Mouse (Mus musculus): ENCODE results near the gene B3galt2.
"Not testable (repeated sequence)": the region's sequence is repeated elsewhere in the genome, so short reads cannot be mapped to it uniquely, and the experiment has no call there.

The B3galt2 gene

DNA sequence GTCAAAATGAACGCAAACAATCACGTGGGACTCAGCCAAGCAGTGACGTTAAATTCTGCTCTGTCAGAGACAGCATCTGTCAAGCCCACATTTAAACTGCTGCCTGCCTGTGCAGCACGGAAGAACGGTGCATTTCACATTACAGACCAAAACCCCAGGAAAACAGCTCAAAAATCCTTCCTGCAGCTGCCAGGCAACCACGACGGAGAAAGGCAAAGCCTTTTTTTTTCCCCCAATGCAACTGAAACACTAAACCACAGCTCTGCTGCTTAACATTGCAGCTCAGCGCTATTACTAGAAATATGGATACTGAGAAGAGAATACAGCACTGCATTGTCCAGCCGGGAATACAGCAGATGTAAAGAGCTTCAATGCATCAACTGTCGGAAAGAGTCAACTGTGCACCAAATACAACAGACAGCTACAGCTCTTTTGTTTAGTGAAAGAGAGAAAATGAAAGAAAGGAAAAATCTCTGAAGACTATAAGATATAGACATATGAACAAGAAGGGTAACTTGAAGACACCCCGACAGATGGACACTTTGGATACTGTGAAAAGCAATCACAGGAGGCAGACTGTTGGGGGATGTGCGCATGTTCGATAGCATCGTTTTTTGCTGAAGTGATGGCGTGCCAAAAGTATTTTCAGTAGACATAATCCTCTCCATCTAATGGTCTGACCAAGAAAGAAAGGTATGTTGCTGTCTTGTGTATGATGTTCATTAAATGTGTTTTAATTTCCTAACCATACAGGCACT is at the start of gene B3galt2:
Gene B3galt2, plus strand, starts transcription at position 15 of the 758 bp plus-strand sequence.
- peak; percentile 28 for DNase-seq (ENCODE audit: low read depth, low spot score)

DNA sequence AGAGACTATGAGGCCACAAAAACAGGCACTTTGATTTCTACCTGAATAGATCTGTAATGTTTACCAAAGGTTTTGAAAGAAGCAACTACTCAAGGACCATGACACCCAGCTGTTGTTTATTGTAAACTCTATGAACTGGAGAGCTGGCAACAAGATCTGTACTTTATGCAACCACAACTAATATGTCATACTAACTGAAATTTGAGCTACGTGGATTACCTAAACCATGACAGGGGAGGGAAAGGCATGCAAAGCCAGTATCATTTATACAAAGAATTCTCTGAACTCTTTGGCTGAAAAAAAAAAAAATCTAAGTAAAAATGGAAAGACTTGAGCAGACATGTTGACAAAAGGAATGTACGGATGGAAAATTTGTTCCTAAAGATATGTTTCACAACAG is 43.6 kb upstream of the B3galt2 start:
- DNase-seq (ENCODE audit: low read depth, low spot score) = no peak

DNA sequence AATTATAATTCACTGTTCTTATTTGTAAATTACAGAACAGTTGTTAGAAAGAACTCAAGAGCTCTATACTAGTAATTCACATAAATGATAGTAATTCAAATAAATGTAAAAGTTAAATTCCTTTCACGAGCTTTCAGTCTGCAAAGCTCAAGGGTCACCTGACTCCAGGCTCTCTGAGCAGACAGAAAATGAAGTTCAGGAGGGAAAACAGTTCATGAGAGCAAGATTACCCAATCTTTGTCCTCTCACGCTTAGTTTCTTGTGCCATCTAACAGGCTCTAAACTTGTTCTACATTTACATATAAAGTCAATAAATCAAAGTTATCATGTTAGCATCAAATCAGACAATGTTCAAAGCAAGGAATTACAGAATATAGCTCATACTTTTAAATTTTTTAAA is 31.6 kb upstream of the B3galt2 start:
- no peak for DNase-seq (ENCODE audit: low read depth, low spot score)

DNA sequence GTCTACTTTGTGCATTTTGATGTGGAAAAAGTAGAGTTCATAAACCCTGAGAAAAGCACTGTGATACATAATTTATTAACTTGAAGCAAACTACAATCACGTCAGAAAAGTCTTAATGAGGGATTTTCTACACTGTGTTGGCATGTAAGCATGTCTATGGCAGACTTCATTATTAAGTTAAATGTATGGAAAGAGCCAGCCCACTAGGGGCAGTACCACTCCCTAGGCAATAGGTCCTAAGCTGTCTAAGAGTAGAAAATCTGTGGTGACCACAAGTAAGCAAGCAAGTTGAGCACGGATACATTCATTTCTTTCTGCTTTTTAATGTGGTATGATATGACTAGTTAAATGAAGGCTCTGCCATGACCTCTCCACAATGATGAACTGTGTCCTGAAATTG is 27.6 kb upstream of the B3galt2 start:
- DNase-seq (ENCODE audit: low read depth, low spot score) = no peak

DNA sequence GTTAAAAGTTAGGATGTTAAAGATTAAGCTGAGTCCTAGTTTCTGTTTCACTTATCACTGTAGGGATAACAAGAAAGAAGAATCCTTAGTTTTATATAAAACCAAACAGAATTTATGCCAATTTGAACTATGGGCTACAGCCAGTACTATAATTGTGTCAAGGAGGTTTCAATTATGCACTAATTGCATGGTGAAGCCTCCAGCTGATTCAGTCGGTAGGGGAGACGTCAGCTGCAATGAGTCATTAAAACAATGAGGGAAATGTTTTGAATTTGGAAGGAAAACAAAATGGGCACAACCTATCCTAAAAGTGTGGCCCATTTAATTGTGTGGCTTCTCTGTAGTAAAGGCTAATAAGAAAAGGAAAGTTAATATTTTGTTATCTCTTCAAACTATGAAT is 20.7 kb upstream of the B3galt2 start:
- DNase-seq (ENCODE audit: low read depth, low spot score) = no peak

DNA sequence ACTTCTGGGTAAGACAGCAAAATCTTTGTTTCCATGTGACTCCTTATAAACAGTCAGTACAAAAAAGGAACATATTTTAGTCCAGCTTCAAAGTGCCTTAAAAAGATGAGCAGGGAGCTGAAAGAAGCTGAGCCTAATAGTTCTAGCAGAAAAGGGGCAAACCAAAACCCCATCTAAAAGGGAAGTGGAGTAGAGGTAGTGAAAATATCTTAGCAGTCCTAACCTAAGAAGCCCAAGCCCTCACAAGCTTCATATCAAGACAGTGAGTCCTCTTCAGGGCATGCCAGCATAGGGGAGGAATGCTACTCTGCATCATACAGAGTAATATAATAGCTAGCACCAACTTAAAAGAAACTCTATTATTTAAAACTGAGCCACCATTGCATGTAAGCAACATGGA is 18.5 kb upstream of the B3galt2 start:
- DNase-seq (ENCODE audit: low read depth, low spot score) = no peak

DNA sequence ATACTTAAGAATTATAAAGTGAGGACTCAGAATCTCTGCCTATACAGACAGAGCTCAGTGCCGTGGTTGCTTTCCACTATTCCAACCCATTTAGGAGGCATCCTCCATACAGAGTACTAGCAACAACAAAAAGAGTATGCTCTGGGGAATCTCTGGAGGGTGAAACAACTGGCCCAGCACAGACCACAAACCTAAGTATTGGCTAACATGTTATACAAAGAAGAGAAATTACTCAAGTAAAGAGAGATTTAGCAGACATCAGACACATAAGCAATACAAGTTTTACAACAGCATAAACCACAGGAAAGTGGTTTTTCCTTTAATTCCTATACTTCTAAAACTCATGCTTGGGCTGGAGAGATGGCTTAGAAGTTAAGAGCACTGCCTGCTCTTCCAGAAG is 17.8 kb upstream of the B3galt2 start:
- DNase-seq (ENCODE audit: low read depth, low spot score) = no peak

DNA sequence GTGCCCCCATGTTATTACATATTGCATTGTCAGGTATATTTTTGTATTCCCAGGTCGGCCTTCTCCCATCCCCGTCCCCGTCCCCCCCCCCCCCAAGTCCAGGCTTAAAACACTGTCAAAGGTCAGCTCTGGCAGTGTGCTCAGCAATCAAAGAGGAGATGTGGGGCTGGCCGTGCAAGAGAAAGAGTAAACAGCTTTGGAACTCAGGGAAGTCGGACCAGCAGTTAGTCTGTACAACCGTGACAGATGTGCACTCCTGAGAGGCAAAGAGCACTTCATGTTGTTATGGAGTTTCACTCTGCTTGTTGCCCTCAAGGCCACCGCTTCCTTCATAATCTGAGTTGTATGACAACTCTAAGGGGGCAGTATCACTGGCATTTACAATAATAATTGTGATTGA is 9.1 kb upstream of the B3galt2 start:
- no peak for DNase-seq (ENCODE audit: low read depth, low spot score)

DNA sequence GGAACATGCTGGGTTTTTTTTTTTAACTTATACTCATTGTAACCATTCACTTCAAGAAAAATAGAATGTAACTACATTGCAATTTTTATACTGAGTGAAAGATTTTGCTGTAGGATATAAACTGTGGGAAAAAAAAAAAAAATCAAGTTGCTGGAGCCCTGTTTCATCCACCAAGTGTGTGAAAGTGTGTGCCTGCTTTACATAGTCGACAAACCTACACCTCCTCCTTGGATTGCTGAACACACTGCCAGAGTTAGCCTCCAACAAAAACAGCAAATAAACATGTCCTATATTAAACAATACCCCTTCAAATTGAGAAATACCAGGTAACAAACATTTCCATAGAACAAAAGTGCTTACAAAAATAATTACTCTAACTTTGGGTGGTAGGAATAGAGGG is 8.1 kb upstream of the B3galt2 start:
- no peak for DNase-seq (ENCODE audit: low read depth, low spot score)

DNA sequence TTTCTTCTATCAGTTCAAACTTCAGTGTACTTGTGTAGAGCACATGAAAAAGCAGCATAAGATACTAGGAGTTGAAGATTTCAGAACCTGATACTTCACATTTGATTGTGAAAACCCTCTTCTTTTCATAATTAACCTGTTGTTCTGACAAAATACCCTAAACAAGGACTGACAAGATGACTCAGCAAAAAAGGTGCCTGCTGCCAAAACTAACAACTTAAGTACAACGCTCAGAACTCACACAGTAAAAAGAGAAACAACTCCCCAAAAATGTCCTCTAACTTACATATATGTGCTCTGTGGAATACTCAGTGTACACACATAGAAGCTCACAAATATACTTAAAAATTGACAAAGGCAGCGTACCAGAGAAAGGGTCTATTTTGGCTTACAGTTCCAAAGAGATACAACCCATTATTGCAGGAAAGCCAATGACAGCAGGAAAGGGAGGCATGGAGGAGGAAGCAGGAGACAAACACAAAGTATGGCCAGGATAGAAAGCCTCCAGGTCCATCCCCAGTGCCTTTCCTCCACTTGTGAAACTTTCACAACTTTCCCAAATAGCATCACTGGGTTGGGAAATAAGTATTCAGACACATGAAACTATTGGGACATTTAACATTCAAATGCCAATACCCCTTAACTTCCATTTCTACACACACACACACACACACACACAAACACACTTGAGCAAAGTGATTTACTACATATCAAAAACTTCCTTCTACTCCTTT is 7.4 kb upstream of the B3galt2 start:
- no peak for DNase-seq (ENCODE audit: low read depth, low spot score)

DNA sequence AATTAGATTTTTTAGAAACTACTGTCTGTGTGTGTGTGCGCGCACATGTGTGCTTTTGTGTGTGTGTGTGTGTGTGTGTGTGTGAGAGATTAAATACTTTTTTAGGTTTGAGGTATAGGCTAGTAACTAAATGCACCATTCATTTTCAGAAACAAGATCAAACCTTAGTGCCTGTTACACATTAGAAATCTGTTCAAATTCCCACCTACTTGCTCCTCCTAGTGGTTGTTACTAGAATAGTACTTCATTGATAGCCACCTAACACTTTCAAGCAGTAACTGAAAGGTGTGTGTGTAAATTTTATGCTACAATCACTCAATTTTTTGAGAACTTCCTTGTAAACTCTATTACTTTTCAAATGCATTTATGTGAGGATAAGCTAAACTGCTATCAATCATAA is 3.8 kb downstream of the B3galt2 start:
- peak; percentile 46 for DNase-seq (ENCODE audit: low read depth, low spot score)

DNA sequence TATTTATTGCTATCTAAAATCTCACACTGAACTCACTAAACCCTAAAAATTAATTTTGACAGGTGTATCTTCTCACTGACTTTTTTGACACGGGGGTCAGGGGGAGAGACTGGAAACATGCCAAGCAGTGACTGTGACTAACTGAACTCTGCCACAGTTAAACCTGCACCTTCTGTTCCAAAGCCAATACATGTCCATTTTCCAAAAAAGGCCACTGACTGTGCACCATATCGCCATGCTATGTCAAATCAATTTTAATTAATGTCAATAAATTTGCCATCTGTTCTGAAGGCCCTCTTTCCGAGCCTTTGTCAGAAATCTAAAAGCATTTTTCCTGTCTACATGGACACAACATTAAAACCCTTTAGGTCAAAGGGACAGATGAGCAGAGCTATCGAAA is 4.9 kb downstream of the B3galt2 start:
- no peak for DNase-seq (ENCODE audit: low read depth, low spot score)

DNA sequence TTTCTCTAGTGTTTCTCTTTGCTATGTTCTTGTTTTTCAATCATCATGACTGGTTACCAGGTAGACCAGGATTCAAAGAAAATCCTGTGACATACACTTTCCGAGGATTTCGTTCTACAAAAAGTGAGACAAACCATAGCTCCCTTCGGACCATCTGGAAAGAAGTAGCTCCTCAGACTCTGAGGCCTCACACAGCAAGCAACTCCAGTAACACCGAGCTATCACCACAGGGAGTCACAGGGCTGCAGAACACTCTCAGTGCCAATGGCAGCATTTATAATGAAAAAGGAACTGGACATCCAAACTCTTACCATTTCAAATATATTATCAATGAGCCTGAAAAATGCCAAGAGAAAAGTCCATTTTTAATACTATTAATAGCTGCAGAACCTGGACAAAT is 5.8 kb downstream of the B3galt2 start:
- DNase-seq (ENCODE audit: low read depth, low spot score) = no peak

DNA sequence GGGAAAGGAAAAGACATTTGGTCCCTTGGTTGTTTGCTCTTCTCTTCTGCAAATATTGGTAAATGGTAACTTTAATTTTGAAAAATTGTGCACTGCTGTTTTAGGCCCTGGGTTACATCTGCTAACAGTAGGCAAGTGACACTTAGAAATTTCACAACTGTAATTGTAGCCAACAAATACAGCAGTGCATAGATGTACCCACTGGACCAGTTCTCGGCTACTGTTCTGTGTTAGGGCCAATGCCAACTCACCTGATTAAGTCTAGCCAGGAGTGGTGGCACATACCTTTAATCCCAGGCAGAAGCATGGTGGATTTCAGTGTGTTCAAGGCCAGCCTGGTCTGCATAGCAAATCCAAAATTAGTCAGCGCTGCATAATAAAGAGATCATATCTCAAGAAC is 9.9 kb downstream of the B3galt2 start:
- no peak for DNase-seq (ENCODE audit: low read depth, low spot score)

DNA sequence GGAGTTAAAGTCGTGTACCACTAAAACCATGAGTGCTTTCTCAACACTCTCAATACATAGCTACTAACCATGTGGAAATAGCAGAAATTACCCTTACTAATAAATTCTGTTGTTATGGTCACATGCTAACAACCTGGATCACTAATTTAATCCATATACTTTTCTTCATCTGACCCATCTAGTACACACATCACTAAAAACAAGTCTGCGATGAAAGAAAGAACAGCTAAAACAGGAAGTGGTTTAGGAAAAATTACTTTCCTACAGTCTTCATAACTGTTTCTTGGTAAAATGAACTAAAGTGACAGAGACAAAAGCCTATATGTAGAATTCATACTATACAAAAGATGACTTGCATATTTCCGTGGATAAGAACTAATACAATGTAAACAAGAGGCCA is 13.2 kb downstream of the B3galt2 start:
- DNase-seq (ENCODE audit: low read depth, low spot score) = peak; percentile 35

DNA sequence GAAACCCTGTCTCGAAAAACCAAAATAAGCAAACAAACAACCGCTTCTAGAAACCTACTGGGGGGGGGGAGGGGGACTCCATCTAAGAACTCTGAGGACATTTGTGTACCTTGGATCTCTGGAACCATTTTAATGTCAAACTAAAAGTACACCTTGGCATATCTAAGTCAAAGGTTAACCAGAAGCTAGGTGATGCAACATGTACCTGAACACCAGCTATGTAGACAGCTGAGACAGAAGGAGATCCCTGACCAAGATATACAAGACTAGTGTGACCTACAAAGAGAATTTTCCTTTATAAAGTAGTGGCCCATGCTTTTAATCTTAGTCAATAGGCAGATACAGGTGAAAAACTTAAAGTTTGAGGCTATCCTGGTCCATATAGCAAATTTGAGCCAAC is 22.7 kb downstream of the B3galt2 start:
- DNase-seq (ENCODE audit: low read depth, low spot score) = no peak

DNA sequence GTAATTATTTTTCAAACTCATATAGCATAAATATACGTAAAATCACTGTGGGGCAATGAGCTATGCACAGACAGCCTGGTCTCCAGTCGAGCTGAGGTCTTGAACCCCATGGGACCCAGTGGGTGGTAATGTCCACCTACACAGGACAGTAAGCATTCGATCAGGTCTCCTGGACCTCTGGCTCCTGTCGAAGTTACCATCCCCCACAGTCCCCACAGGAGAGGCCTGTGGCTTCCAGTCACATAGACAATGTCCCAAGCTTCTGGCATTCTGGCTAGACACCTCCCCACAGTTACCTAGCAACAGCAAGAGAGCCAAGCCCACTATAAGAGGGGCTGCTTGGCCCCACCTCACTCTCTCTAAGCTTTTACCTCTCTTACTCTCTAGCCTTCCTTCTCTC is 24.3 kb downstream of the B3galt2 start:
- not testable (repeated sequence) for DNase-seq (ENCODE audit: low read depth, low spot score)

DNA sequence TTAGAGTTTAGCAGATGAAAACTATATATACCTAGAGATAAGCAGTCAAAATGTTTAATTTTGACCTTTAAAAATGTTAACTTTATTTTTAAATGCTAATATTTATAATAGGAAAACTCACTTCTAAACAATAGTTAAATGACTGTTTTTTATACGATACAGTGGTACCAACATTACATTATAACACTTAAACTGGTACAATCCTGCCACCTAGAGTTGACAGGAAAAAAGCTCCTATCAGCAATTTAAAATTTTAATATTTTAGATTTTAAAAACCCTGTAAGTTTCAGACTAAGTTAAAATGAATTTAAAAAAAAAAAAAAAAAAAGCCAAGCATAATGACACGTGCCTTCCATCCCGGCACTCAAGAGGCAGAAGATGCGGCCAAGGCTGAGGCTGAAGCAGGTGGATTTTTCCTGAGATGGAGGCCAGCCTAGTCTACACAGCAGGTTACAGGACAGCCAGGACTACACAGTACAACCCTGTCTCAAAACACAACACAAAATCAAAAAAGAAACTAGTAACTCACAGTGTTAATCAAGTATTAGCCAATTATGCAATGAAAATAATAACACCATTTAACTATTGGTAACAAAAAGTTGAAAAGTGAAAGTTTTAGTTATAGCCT is 35.4 kb downstream of the B3galt2 start:
- no peak for DNase-seq (ENCODE audit: low read depth, low spot score)

DNA sequence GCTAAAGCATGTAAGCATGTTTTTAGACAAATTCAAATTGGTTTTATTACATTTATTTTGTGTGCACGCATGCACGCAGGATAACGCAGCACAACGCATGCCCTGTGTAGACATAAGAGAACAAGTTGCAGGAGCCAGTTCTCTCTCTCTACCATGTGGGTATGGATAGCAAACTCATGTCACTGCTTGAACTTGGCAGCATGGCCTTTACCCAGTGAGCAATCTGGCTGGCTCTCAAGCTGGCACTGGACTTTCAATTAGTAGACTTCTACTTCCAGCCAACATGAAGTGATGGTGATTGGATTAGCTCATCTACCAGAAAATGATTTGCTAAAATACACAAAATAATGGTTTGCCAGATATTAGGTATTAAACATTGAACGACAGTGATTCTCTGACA is 40.6 kb downstream of the B3galt2 start:
- DNase-seq (ENCODE audit: low read depth, low spot score) = no peak

DNA sequence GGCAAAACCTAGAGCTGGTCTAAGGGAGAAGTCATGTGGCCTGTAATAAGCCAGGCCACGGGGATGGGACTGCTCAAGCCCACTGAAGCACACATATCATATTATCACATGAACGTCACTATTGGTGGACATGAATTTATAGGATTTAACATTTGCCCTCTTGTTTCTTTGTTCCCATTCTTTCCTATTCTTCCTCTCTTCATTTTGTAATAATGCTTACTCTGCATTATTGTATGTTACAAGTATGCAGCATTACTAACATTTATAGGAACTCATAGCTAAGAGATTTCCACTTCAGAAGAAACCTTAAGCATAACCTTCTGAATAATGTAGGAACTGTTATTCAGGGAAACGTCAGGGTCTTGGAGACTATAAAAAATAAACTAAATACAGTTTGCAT is 44.4 kb downstream of the B3galt2 start:
- DNase-seq (ENCODE audit: low read depth, low spot score) = no peak

DNA sequence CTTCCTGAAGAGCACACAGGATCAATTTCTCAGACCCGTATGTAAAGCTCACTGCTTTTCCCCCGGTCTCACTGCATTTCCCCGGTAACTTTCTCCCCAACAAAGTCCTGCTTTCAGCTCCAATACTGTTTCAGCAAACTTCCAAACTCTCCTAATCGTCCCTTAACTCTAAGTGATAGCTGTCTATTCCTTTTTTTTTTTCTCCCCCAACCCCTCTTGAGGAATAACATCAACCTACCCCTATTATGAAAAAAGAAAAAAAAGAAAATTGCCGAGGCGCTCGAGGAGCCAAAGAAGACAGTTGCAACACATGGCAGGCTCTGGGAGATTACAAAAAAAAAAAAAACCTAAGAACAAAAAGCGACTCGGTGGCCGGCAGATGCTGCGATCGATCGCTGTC is 61.3 kb downstream of the B3galt2 start:
- peak; percentile 11 for DNase-seq (ENCODE audit: low read depth, low spot score)

DNA sequence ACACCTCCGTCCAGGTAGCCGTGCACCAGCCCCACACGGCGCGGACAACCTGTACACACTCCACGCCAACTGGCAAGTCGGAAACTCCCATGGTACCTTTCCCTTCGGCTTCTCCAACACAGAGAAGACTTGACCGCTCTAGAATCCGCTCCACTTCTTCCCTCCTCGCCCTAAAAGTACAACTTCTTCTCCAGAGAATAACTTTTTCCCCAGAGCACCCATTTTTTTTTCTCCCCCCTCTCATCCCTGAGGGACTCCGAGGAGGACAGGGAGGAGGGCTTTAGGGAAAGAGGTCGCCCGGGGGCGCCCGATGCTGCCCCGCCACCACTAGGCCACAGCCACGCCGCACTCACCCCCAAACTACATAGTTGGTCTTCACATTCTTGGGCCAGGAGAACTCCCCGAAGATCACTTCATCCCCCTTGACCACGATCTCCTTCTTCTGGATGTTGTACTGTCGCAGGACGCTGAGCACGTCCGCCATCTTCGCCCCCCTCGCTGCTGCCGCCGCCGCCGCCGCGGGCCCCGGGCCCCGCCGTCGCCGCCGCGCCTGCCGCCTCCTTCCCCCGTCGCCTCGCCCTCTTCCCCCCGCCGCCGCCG is 61.8 kb downstream of the B3galt2 start:
- no peak for DNase-seq (ENCODE audit: low read depth, low spot score)

All from CD4-positive helper T cell, adult 2 months (primary cell).